Mouse (Mus musculus) layer of hippocampus, adult 18-20 months (tissue): ENCODE measurements around the gene Dnaaf1. TPM values are rescaled to one million over a fixed set of nuclear protein-coding genes. Genes with fewer than 3 reads are reported as not detected.

Source experiments
- DNase-seq, 2 experiments: peaks; one replicate each; pipeline ENCODE4 v3.0.0; 2022; ENCODE audit warnings: low spot score in 2 of 2
- long read RNA-seq: library from polyadenylated mRNA; stranded (forward); transcript quantifications from one replicate; pipeline ENCODE4 v2.0.0, GENCODE M21; 2021
- total RNA-seq, 2 experiments: library from RNA; stranded (reverse); gene quantifications; 2 replicates each; pipeline ENCODE4 v1.2.3; 2021

Gene Dnaaf1
- total RNA-seq: under 1 TPM; 0.25 to 0.32 TPM
- long read RNA-seq, partial matches to known transcripts: 1 of 1 reads
- long read RNA-seq, other reads (novel, unspliced or antisense): 0 of 1 reads

GRCm38 (mm10) chr8:119574437-119575365 is at the start of gene Dnaaf1, which contains the start of gene Hsdl1:
TSS of gene Dnaaf1 (plus strand) at chr8:119575235.
TSS of gene Hsdl1 (minus strand) at chr8:119575183.
- DNase-seq: peak; percentile 92 to 96

- DNase-seq: no peak
These were observed 46.3 kb upstream of the Dnaaf1 start for GRCm38 (mm10) chr8:119528762-119529161.

GRCm38 (mm10) chr8:119530937-119531336 is 44.1 kb upstream of the Dnaaf1 start:
- DNase-seq: no peak

GRCm38 (mm10) chr8:119531397-119531796 is 43.6 kb upstream of the Dnaaf1 start:
- DNase-seq: no peak

- peak; percentile 74 to 88 for DNase-seq
These were observed 43.1 kb upstream of the Dnaaf1 start for GRCm38 (mm10) chr8:119531973-119532372.

GRCm38 (mm10) chr8:119544606-119545005 is 30.4 kb upstream of the Dnaaf1 start:
- DNase-seq: no peak

GRCm38 (mm10) chr8:119545180-119545579 is 29.9 kb upstream of the Dnaaf1 start:
- no peak for DNase-seq

GRCm38 (mm10) chr8:119545791-119546190 is 29.2 kb upstream of the Dnaaf1 start:
- no peak for DNase-seq

- no peak for DNase-seq
These were observed 27.9 kb upstream of the Dnaaf1 start for GRCm38 (mm10) chr8:119547019-119547691.

- DNase-seq: no peak
These were observed 26.4 kb upstream of the Dnaaf1 start for GRCm38 (mm10) chr8:119548560-119549113.

GRCm38 (mm10) chr8:119552967-119553366 is 22.1 kb upstream of the Dnaaf1 start:
- no peak for DNase-seq

- DNase-seq: peak in 1 of 2 experiments; percentile 25
These were observed 19.2 kb upstream of the Dnaaf1 start for GRCm38 (mm10) chr8:119555861-119556260.

GRCm38 (mm10) chr8:119557132-119557531 is 17.9 kb upstream of the Dnaaf1 start:
- DNase-seq: no peak

GRCm38 (mm10) chr8:119557821-119558602 is 17.0 kb upstream of the Dnaaf1 start:
- no peak for DNase-seq

GRCm38 (mm10) chr8:119558603-119559401 is 16.2 kb upstream of the Dnaaf1 start, which contains the start of gene Mbtps1:
TSS of gene Mbtps1 (minus strand) at chr8:119558735.
- DNase-seq: peak; percentile 98

- no peak for DNase-seq
These were observed 15.7 kb upstream of the Dnaaf1 start for GRCm38 (mm10) chr8:119559402-119559720.

GRCm38 (mm10) chr8:119563849-119564251 is 11.2 kb upstream of the Dnaaf1 start:
- DNase-seq: no peak

GRCm38 (mm10) chr8:119566367-119566766 is 8.7 kb upstream of the Dnaaf1 start:
- DNase-seq: no peak

- no peak for DNase-seq
These were observed 6.8 kb upstream of the Dnaaf1 start for GRCm38 (mm10) chr8:119568251-119568650.

- DNase-seq: no peak
These were observed 6.1 kb upstream of the Dnaaf1 start for GRCm38 (mm10) chr8:119568951-119569350.
